Mouse (Mus musculus) liver, postnatal 0 days (tissue): ENCODE measurements around the gene Tfdp1. TPM values are rescaled to one million over a fixed set of nuclear protein-coding genes. Genes with fewer than 3 reads are reported as not detected.
A peak's percentile ranks its signal among the peaks of the same experiment; 100 is the strongest.

ENCODE experiments used
- ATAC-seq: fragments of 200-750 bp; cut with Nextera tagmentation; 2 replicates; pipeline ENCODE4 v1.8.0; 2017; ENCODE audit warnings: mild to moderate bottlenecking, moderate library complexity
- DNase-seq: peaks from one replicate; pipeline ENCODE4 v3.0.0-alpha.2; 2016
- H3K27ac ChIP-seq: fragments of 300-500 bp; sonication (generic); 2 replicates; pipeline ENCODE4 v1.5.1; 2014; ENCODE audit warnings: antibody characterized with exemption, moderate library complexity, mild to moderate bottlenecking, low read depth
- H3K27me3 ChIP-seq: fragments of 300-500 bp; sonication (generic); 2 replicates; pipeline ENCODE4 v1.6.1; 2014; ENCODE audit warnings: low read length, control low read depth, mixed read lengths; ENCODE audit not compliant: insufficient read depth
- H3K36me3 ChIP-seq: fragments of 300-500 bp; sonication (generic); replicated peaks from 2 replicates; pipeline ENCODE4 v1.6.1; 2014; ENCODE audit warnings: mild to moderate bottlenecking, control low read depth, low read length, moderate library complexity, mixed read lengths; ENCODE audit not compliant: insufficient read depth
- H3K4me1 ChIP-seq: fragments of 300-500 bp; sonication (generic); 2 replicates; pipeline ENCODE4 v1.6.1; 2014; ENCODE audit warnings: antibody characterized with exemption, mild to moderate bottlenecking, control low read depth; ENCODE audit not compliant: insufficient read depth
- H3K4me2 ChIP-seq: fragments of 300-500 bp; sonication (generic); 2 replicates; pipeline ENCODE4 v1.6.1; 2014; ENCODE audit warnings: low read depth, mild to moderate bottlenecking, low read length, moderate library complexity, mixed read lengths
- H3K4me3 ChIP-seq: fragments of 300-500 bp; sonication (generic); 2 replicates; pipeline ENCODE4 v1.5.1; 2014; ENCODE audit warnings: low read depth, low read length
- H3K9ac ChIP-seq: fragments of 300-500 bp; sonication (generic); replicated peaks from 2 replicates; pipeline ENCODE4 v1.6.1; 2014; ENCODE audit warnings: mild to moderate bottlenecking, moderate library complexity
- H3K9me3 ChIP-seq: fragments of 300-500 bp; sonication (generic); 2 replicates; pipeline ENCODE4 v1.6.1; 2016; ENCODE audit warnings: mild to moderate bottlenecking, control low read depth, low read length, mixed read lengths
- CTCF ChIP-seq: sonication (generic); IDR thresholded peaks from 2 replicates; pipeline ENCODE4 v1.5.1; 2016; ENCODE audit warnings: antibody characterized with exemption, low read depth
- EP300 ChIP-seq: IDR thresholded peaks from 2 replicates; pipeline ENCODE4 v1.6.1; 2016; ENCODE audit warnings: antibody characterized with exemption, low read depth, mild to moderate bottlenecking
- WGBS: fragments of 180-500 bp; shearing (Covaris S2); extraction: QIAGEN DNeasy Blood & Tissue Kit; methylation state at CpG from one replicate; pipeline ENCODE4 v1.1.7; 2014; ENCODE audit not compliant: insufficient replicate concordance; 5-methylcytosine and 5-hydroxymethylcytosine counted together
- polyA plus RNA-seq: library from polyadenylated mRNA; unstranded; fragments of >200 nt; fragmentation: Nextera tagmentation; extraction: Ambion mirVana; gene quantifications from 2 replicates; pipeline ENCODE4 v1.2.1, GENCODE M21; 2015

The Tfdp1 gene
- polyA plus RNA-seq, 1 experiment from 2014 or later, result 52.5 TPM

- H3K27ac ChIP-seq, result peak overlapping the region; percentile 87
These were observed 15.3 kb downstream of the Tfdp1 start for GRCm38 (mm10) chr8:13353883-13354282.

GRCm38 (mm10) chr8:13356221-13356620 lies 17.7 kb downstream of the Tfdp1 start:
- no peak overlapping the region for H3K9ac ChIP-seq
- ATAC-seq (no peak), DNase-seq (no peak)
- H3K4me3 ChIP-seq, result no peak overlapping the region
- no peaks in the 10 kb centered on the region for H3K27me3 ChIP-seq
- no peak for TF ChIP-seq EP300
- TF ChIP-seq CTCF, result no peak
- H3K36me3 ChIP-seq, result peaks cover 70% of the 10 kb centered on the region
- H3K9me3 ChIP-seq, result no peaks in the 10 kb centered on the region
- 76% methylated on average over 6 of the region's 6 CpGs for WGBS
- no peak overlapping the region for H3K27ac ChIP-seq
- peaks cover 31% of the 10 kb centered on the region for H3K4me1 ChIP-seq
- H3K4me2 ChIP-seq, result no peak overlapping the region

More at GRCm38 (mm10) chr8:13353883-13354282, 15.3 kb downstream of the Tfdp1 start:
- H3K36me3 ChIP-seq, result peaks cover 71% of the 10 kb centered on the region
- no peak for TF ChIP-seq CTCF
- no peak for DNase-seq
- H3K4me2 ChIP-seq, result 0 out of 2 replicates have a peak overlapping the region, but pooled peaks have one; percentile 13
- ATAC-seq, result peak; percentile 64
- 50% methylated on average over 4 of the region's 4 CpGs for WGBS
- H3K9me3 ChIP-seq, result no peaks in the 10 kb centered on the region
- no peak overlapping the region for H3K4me3 ChIP-seq
- H3K4me1 ChIP-seq, result peaks cover 41% of the 10 kb centered on the region
- no peaks in the 10 kb centered on the region for H3K27me3 ChIP-seq
- H3K9ac ChIP-seq, result no peak overlapping the region; the same call in 1 of the 2 replicates

GRCm38 (mm10) chr8:13356681-13357080 lies 18.1 kb downstream of the Tfdp1 start:
- whole genome bisulfite sequencing, result 66% methylated on average over 10 of the region's 10 CpGs
- no peak overlapping the region for H3K9ac ChIP-seq
- H3K4me3 ChIP-seq, result no peak overlapping the region
- no peak overlapping the region for H3K27ac ChIP-seq
- peaks cover 26% of the 10 kb centered on the region for H3K4me1 ChIP-seq
- H3K4me2 ChIP-seq, result no peak overlapping the region
- H3K9me3 ChIP-seq, result no peaks in the 10 kb centered on the region
- no peaks in the 10 kb centered on the region for H3K27me3 ChIP-seq
- H3K36me3 ChIP-seq, result peaks cover 75% of the 10 kb centered on the region
- no peak for TF ChIP-seq EP300
- TF ChIP-seq CTCF, result no peak
- DNase-seq (no peak), ATAC-seq (no peak)

- H3K9me3 ChIP-seq, result no peaks in the 10 kb centered on the region
- H3K36me3 ChIP-seq, result peaks cover 94% of the 10 kb centered on the region
- H3K4me1 ChIP-seq, result 0 out of 2 replicates have a peak, but pooled peaks cover 1% of the 10 kb centered on the region
- no peaks in the 10 kb centered on the region for H3K27me3 ChIP-seq
- H3K9ac ChIP-seq, result no peak overlapping the region
- peak overlapping the region; percentile 15; the same call in 1 of the 2 replicates for H3K4me2 ChIP-seq
- H3K4me3 ChIP-seq, result no peak overlapping the region
- peak overlapping the region; percentile 35 for H3K27ac ChIP-seq
- WGBS, result 66% methylated on average over 7 of the region's 7 CpGs
- no peak for DNase-seq
- no peak for ATAC-seq
- TF ChIP-seq EP300 (no peak), CTCF (no peak)
These were observed 21.7 kb downstream of the Tfdp1 start for GRCm38 (mm10) chr8:13360213-13360612.

- Histone ChIP-seq H3K27me3 (no peaks in the 10 kb centered on the region), H3K4me3 (no peak overlapping the region), H3K27ac (0 out of 2 replicates have a peak overlapping the region, but pooled peaks have one; percentile 34), H3K4me1 (no peaks in the 10 kb centered on the region), H3K4me2 (no peak overlapping the region), H3K9me3 (no peaks in the 10 kb centered on the region), H3K9ac (no peak overlapping the region), H3K36me3 (peaks cover 94% of the 10 kb centered on the region)
- peak; percentile 67 for DNase-seq
- ATAC-seq, result 0 out of 2 replicates have a peak, but pooled peaks have one; percentile 35
- WGBS, result 88% methylated on average over 6 of the region's 6 CpGs
- TF ChIP-seq EP300, result no peak
- peak; percentile 71 for TF ChIP-seq CTCF
These were observed 23.3 kb downstream of the Tfdp1 start for GRCm38 (mm10) chr8:13361865-13362264.

- ATAC-seq (no peak), DNase-seq (no peak)
- peaks cover 77% of the 10 kb centered on the region for H3K36me3 ChIP-seq
- no peak overlapping the region for H3K4me3 ChIP-seq
- H3K27ac ChIP-seq, result no peak overlapping the region
- no peak for TF ChIP-seq EP300
- TF ChIP-seq CTCF, result no peak
- no peaks in the 10 kb centered on the region for H3K4me1 ChIP-seq
- no peaks in the 10 kb centered on the region for H3K27me3 ChIP-seq
- WGBS, result 75% methylated on average over 8 of the region's 8 CpGs
- no peaks in the 10 kb centered on the region for H3K9me3 ChIP-seq
- no peak overlapping the region for H3K9ac ChIP-seq
- H3K4me2 ChIP-seq, result no peak overlapping the region
These were observed 34.7 kb downstream of the Tfdp1 start for GRCm38 (mm10) chr8:13373151-13373662.
